Mouse (Mus musculus) forebrain, postnatal 0 days (tissue): ENCODE data around the gene Zfp36. TPM values are rescaled to one million over a fixed set of nuclear protein-coding genes. Genes with fewer than 3 reads are reported as not detected.
A peak's percentile ranks its signal among the peaks of the same experiment; 100 is the strongest.

Source experiments
- ATAC-seq: fragments of 200-750 bp; cut with Nextera tagmentation; 2 replicates; pipeline ENCODE4 v1.8.0; 2017; ENCODE audit warnings: mild to moderate bottlenecking, moderate library complexity
- DNase-seq: peaks from one replicate; pipeline ENCODE4 v3.0.0-alpha.2; 2015
- H3K27ac ChIP-seq: fragments of 300-500 bp; sonication (generic); 2 replicates; pipeline ENCODE4 v1.5.1; 2014; ENCODE audit warnings: low read depth, mild to moderate bottlenecking, antibody characterized with exemption, low read length, moderate library complexity, mixed read lengths
- H3K27me3 ChIP-seq: fragments of 300-500 bp; sonication (generic); 2 replicates; pipeline ENCODE4 v1.6.1; 2014; ENCODE audit warnings: mild to moderate bottlenecking, low read length, mixed read lengths; ENCODE audit not compliant: insufficient read depth
- H3K36me3 ChIP-seq: fragments of 300-500 bp; sonication (generic); 2 replicates; pipeline ENCODE4 v1.6.1; 2014; ENCODE audit warnings: mild to moderate bottlenecking, moderate library complexity; ENCODE audit not compliant: insufficient read depth
- H3K4me1 ChIP-seq: fragments of 300-500 bp; sonication (generic); 2 replicates; pipeline ENCODE4 v1.6.1; 2014; ENCODE audit warnings: antibody characterized with exemption; ENCODE audit not compliant: insufficient read depth
- H3K4me2 ChIP-seq: fragments of 300-500 bp; sonication (generic); 2 replicates; pipeline ENCODE4 v1.6.1; 2014; ENCODE audit warnings: low read depth, mild to moderate bottlenecking, moderate library complexity
- H3K4me3 ChIP-seq: fragments of 300-500 bp; sonication (generic); 2 replicates; pipeline ENCODE4 v1.5.1; 2014; ENCODE audit warnings: low read depth, low read length, mixed read lengths
- H3K9ac ChIP-seq: fragments of 300-500 bp; sonication (generic); 2 replicates; pipeline ENCODE4 v1.6.1; 2014; ENCODE audit warnings: mild to moderate bottlenecking
- H3K9me3 ChIP-seq: fragments of 300-500 bp; sonication (generic); 2 replicates; pipeline ENCODE4 v1.6.1; 2016; ENCODE audit warnings: low read length
- CTCF ChIP-seq: sonication (generic); IDR thresholded peaks from 2 replicates; pipeline ENCODE4 v1.5.1; 2016; ENCODE audit warnings: antibody characterized with exemption, control low read depth, low read depth
- WGBS: fragments of 180-500 bp; shearing (Covaris S2); extraction: QIAGEN DNeasy Blood & Tissue Kit; methylation state at CpG from one replicate; pipeline ENCODE4 v1.1.7; 2014; 5-methylcytosine and 5-hydroxymethylcytosine counted together
- polyA plus RNA-seq: library from polyadenylated mRNA; unstranded; fragments of >200 nt; fragmentation: Nextera tagmentation; extraction: Ambion mirVana; gene quantifications from 2 replicates; pipeline ENCODE4 v1.2.1, GENCODE M21; 2015
- total RNA-seq: library from RNA; depleted of rRNA; stranded (reverse); fragments of >200 nt; gene quantifications from 2 replicates; pipeline ENCODE4 v1.2.3, GENCODE M21; 2014

The Zfp36 gene
- total and polyA plus RNA-seq, 2 experiments from 2014 or later, result 3.8 to 4.0 TPM

DNA sequence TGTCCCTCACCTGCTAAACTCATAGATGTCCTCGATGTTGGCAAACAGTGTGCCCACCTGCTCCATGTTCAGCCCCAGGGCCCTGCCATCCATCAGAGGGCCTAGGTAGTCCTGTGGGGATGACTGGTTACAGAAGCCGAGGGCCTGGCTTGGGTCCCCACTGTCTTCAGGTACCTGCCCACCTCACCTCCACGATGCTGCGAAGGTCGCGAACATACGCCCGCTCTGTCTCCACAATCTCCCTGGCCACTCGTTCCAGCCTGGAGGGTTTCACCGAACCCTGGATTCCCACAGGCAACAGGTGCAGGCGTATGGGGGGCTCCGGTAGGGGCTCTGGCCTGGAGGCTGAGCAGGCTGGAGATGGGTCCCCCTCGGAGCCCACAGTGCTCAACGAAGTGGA is 10.0 kb downstream of the Zfp36 start:
- no peak for TF ChIP-seq CTCF
- no peaks in the 10 kb centered on the region for H3K27me3 ChIP-seq
- H3K9me3 ChIP-seq, result no peaks in the 10 kb centered on the region
- H3K4me1 ChIP-seq, result peaks cover 14% of the 10 kb centered on the region
- ATAC-seq (no peak), DNase-seq (no peak)
- no peak overlapping the region for H3K9ac ChIP-seq
- H3K27ac ChIP-seq, result no peak overlapping the region
- H3K36me3 ChIP-seq, result peaks cover 20% of the 10 kb centered on the region
- WGBS, result 95% methylated on average over 14 of the region's 14 CpGs
- H3K4me2 ChIP-seq, result peak overlapping the region; percentile 87
- H3K4me3 ChIP-seq, result no peak overlapping the region

DNA sequence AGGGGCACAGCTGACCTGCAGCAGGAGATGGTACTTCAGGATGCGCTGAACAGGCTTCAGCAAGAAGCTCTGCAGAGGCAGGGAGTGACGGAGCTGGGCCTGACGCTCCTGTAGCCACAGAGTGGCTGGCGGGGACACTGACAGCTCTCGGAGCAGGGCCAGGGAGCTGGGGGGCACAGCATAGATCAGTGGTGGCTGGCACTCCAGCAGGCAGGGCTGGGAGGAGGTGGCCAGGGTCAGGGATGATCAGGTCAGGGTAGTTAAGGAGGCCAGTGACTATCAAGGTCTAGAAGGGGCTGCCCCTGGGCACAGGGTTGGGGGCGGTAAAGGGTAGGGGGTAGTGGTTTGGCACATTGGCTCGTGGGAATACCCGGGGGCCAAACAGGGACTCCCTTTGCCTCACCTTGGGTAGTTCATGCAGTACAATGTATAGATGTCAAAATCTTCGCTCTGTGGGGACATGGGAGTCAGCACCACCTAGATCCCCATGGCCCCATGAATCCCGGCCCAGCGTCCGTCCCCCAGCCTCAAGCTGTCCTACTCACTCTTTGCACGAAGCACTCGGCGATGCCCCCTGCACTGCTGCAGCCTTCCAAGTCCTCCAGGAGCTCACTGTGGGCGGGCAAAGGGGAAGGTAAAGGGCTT is 11.7 kb downstream of the Zfp36 start:
- DNase-seq (no peak), ATAC-seq (no peak)
- WGBS, result 93% methylated on average over 16 of the region's 16 CpGs

DNA sequence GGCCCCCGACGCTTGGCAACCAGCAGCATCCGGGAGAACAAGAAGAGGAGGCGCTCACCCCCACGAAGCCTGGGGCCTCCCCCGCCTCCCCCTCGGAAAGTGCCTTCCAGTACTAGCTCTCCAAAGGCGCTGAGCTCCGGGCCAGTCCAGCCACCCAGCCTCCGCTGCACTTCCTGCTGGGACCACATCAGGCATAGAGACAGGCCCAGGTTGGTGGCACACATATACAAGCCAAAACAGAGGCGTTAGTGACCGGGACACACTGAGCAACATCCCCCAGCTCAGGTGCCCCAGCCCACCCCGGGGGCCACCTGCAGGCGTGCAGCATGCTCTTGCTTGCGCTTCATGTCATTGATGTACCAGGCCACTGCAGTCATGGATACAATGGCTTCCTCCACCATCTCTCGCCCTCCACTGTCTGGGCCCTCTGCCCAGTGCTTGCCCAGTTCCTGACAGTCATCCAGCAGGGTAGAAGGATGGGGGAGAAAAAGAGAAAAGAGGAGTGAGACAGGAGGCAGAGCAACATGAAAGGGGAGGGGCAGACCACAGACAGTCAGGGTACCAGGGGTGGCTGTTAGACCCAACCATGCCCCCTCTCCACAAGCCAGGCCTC is 12.3 kb downstream of the Zfp36 start:
- H3K27me3 ChIP-seq, result no peaks in the 10 kb centered on the region
- H3K27ac ChIP-seq, result no peak overlapping the region
- no peak overlapping the region for H3K4me2 ChIP-seq
- 91% methylated on average over 16 of the region's 16 CpGs for WGBS
- no peak overlapping the region for H3K9ac ChIP-seq
- no peaks in the 10 kb centered on the region for H3K9me3 ChIP-seq
- ATAC-seq, result no peak
- no peak for DNase-seq
- TF ChIP-seq CTCF, result no peak
- H3K36me3 ChIP-seq, result peaks cover 27% of the 10 kb centered on the region
- H3K4me3 ChIP-seq, result no peak overlapping the region
- H3K4me1 ChIP-seq, result peaks cover 14% of the 10 kb centered on the region

More for the DNA sequence above, 11.7 kb downstream of the Zfp36 start:
- no peaks in the 10 kb centered on the region for H3K27me3 ChIP-seq
- peaks cover 25% of the 10 kb centered on the region for H3K36me3 ChIP-seq
- no peak overlapping the region for H3K27ac ChIP-seq
- no peak overlapping the region for H3K4me3 ChIP-seq
- peaks cover 14% of the 10 kb centered on the region for H3K4me1 ChIP-seq
- H3K9ac ChIP-seq, result no peak overlapping the region
- H3K9me3 ChIP-seq, result no peaks in the 10 kb centered on the region
- no peak overlapping the region for H3K4me2 ChIP-seq
- TF ChIP-seq CTCF, result no peak

DNA sequence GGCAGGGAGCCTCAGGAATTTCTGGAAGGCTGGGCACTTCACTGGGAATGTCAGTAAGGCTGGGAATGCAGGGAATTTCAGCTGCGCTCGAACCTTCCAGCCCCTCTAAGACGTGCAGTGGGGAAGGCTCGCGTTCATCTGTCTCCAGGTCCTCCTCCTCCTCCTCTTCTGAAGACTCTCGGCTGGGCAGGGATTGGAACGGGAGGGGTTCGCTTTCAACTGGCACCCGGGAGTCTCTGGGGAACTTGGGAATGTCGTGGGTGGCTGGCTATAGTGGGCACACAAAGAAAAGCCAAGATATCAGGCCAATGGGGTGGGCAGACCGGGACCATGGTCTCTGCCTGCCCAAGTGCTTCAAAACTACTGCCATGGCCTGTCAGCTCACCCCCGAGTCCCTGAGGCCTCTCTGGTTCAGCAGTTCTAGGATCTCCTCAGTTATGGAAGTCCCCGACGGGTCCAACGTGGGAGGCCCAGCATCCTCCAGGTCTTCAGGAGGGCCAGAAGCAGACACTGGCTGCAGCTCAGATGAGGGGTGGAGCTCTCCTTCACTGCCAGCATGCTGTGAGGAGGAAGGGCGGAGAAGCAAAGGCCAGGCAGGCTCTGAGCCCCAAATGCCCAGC is 17.5 kb downstream of the Zfp36 start:
- Histone ChIP-seq H3K9ac (no peak overlapping the region), H3K9me3 (no peaks in the 10 kb centered on the region), H3K36me3 (peaks cover 52% of the 10 kb centered on the region), H3K4me2 (no peak overlapping the region), H3K4me3 (no peak overlapping the region), H3K27ac (no peak overlapping the region), H3K27me3 (no peaks in the 10 kb centered on the region), H3K4me1 (no peaks in the 10 kb centered on the region)
- DNase-seq (no peak), ATAC-seq (no peak)
- no peak for TF ChIP-seq CTCF
- 89% methylated on average over 16 of the region's 16 CpGs for WGBS

DNA sequence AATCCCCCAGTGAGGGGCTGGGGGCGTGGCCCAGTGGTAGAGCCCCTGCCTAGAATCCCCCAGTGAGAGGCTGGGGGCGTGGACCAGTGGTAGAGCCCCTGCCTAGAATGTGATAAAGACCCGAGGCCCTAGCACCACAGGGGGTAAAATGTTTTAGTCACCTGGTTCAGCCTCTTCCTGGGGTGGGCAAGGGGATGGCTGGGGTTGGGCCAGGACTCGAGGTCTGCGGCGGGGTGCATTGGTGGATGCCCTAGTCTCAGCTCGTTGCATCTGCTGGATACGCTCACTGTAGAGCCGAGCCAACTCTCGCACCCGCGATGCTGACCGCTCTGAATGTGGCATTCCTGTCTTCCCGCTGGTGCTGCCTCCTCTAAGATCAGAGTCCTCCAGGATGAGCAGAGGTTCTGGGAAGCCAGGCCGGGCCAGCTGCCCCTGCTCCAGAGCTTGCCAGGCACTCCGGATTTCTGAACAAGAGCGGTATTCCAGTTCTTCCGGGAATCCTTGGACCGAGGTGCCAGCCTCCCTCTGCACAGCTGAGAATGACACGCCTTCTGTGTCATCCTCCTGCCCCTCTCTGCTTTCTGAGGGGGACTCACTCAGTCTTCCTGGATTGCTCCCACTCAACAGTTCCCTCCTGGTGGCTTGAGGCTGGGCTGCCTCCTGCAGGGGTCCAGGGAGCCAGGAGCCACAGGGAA is 18.3 kb downstream of the Zfp36 start:
- no peak for DNase-seq

DNA sequence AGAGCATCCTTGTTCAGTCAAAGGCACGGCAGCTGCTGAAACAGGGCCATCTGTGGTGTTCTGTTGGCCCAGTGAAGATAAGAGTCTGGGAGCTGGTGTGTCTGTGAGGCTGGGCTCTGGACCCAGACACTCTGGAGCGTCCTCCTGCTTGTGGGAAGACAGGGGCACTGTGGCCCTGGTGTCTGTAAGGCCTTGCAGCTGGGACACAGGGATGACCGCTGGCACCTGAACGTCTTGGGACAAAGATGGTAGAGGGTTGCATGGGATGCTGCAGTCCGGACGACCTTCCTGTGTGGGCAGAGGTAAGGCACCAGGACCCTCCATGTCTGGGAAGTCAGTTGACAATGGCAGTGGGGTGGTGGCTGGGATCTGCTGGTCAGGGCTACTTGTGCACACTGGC is 19.8 kb downstream of the Zfp36 start:
- no peak for DNase-seq
- Histone ChIP-seq H3K4me3 (no peak overlapping the region), H3K36me3 (peaks cover 47% of the 10 kb centered on the region), H3K27me3 (no peaks in the 10 kb centered on the region), H3K9me3 (no peaks in the 10 kb centered on the region), H3K4me2 (no peak overlapping the region), H3K9ac (no peak overlapping the region), H3K27ac (no peak overlapping the region), H3K4me1 (no peaks in the 10 kb centered on the region)
- no peak for TF ChIP-seq CTCF
- ATAC-seq, result no peak
- 95% methylated on average over 6 of the region's 6 CpGs for whole genome bisulfite sequencing

More for the DNA sequence above, 18.3 kb downstream of the Zfp36 start:
- Histone ChIP-seq H3K9me3 (no peaks in the 10 kb centered on the region), H3K4me1 (no peaks in the 10 kb centered on the region), H3K36me3 (peaks cover 52% of the 10 kb centered on the region), H3K4me2 (no peak overlapping the region), H3K27me3 (no peaks in the 10 kb centered on the region), H3K4me3 (no peak overlapping the region), H3K9ac (no peak overlapping the region), H3K27ac (no peak overlapping the region)
- 95% methylated on average over 20 of the region's 20 CpGs for WGBS
- ATAC-seq, result no peak
- TF ChIP-seq CTCF, result no peak

DNA sequence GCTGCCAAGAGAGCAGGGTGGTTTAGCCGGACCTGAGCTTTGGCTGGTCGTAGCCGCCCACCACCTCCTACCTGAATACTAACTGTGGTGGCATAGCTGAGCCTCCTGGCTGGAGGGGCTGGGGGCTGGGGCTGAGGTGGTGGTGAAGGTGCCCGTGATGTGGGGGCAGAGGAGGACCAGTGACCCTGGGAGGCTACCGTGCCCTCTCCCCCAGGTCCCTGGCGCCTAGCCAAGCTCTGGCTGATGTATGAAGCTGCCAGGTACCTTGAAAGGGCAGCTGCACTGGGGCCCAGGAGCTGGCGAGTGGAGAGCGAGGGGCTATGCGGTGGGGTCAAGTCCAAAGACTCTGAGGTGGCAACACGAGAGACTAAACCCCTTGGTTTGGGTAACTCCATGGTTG is 20.2 kb downstream of the Zfp36 start:
- DNase-seq, result no peak
- no peak overlapping the region for H3K27ac ChIP-seq
- no peak overlapping the region for H3K4me3 ChIP-seq
- no peak for TF ChIP-seq CTCF
- WGBS, result 85% methylated on average over 10 of the region's 10 CpGs
- no peaks in the 10 kb centered on the region for H3K9me3 ChIP-seq
- no peaks in the 10 kb centered on the region for H3K4me1 ChIP-seq
- H3K27me3 ChIP-seq, result no peaks in the 10 kb centered on the region
- H3K36me3 ChIP-seq, result peaks cover 48% of the 10 kb centered on the region
- no peak for ATAC-seq
- no peak overlapping the region for H3K4me2 ChIP-seq
- no peak overlapping the region for H3K9ac ChIP-seq
